Mouse (Mus musculus) T-helper 17 cell (primary cell): Measurements from ENCODE around the gene Pla1a.

Experiments
- in situ Hi-C, 2 experiments: fragments of 300-600 bp; cut with MboI, MseI; formaldehyde crosslinking; loops; 1 replicate in 1 of 2; 2 replicates in 1 of 2; pipeline ENCODE4 v1.15.1; 2025; ENCODE audit warnings: high pct_unique_total_duplicates in 2 of 2

The Pla1a gene

DNA sequence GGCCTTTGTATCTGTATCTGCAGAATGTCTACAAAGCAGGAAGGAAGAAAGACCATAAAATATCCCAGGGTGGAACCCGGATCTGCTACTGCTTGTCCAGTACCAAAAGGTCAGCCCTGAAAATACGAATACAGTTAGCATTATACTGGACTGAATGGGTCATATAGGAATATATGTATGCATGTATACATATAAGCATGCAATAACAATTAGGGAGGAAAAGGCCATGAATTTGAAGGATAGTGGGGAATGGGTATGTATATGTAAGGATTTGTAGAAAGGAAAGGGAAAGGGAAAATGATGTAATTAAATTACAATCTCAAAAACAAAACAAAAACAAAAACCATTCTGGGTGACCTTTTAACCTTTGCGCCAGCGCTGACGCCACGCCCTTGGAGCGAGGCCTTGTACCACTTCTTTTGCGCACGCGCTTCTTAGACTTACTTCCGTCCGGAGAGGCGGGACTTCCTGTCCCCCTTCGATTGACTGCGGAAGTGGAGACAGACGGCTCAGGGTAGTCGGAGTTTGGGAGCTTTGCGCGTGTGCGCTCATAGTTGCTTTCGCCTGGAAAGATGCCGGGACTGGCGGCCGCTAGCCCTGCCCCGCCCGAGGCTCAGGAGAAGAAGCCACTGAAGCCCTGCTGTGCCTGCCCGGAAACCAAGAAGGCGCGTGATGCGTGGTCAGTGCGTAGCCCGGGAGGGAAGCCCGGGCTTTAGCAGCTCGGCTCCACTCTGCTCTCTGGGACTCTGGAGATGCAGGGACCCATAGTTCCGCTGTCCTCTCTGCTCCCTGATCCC is 86.2 kb downstream of the Pla1a start, which contains the start of the genes Cox17 and Gm21987:
Gene Cox17 (plus strand): TSS at position 463 of the 797 bp plus-strand sequence.
Gene Gm21987 (plus strand): TSS at position 512 of the 797 bp plus-strand sequence.
- in situ Hi-C loops: no loop called here
